Mouse (Mus musculus) right cerebral cortex, adult 18-20 months (tissue): ENCODE results near the gene Lhx4.

ENCODE experiments used
- DNase-seq: peaks from one replicate; pipeline ENCODE4 v3.0.0; 2022; ENCODE audit warnings: mixed read lengths

Lhx4 gene

GRCm38 (mm10) chr1:155700886-155701285 lies 50.6 kb downstream of the Lhx4 start:
- DNase-seq: no peak

- DNase-seq: peak; percentile 52
These were observed 52.9 kb downstream of the Lhx4 start for GRCm38 (mm10) chr1:155698373-155699159.

GRCm38 (mm10) chr1:155693443-155693842 lies 58.0 kb downstream of the Lhx4 start:
- DNase-seq: no peak

GRCm38 (mm10) chr1:155693026-155693425 lies 58.5 kb downstream of the Lhx4 start:
- DNase-seq: no peak

DNA sequence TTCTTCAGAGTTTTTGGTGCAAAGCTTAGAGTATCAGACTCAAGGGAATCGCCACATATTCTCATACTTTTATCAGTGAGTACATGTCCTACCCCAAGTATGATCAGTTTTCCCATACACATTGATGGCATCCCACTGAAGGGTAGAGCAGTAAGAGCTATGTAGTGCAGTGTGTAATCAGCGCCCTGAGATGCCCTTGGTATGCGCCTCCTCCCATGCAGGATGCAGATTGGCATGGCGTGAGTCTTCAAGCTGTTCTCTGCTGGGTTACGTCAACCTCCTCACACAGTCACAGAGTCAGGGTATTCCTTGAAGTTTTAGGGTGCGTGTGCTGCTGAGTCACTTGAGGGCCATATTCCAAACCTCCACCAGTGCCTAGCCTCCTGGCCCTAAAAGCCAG lies 59.3 kb downstream of the Lhx4 start:
- no peak for DNase-seq

GRCm38 (mm10) chr1:155689558-155689957 lies 61.9 kb downstream of the Lhx4 start:
- DNase-seq: no peak

DNA sequence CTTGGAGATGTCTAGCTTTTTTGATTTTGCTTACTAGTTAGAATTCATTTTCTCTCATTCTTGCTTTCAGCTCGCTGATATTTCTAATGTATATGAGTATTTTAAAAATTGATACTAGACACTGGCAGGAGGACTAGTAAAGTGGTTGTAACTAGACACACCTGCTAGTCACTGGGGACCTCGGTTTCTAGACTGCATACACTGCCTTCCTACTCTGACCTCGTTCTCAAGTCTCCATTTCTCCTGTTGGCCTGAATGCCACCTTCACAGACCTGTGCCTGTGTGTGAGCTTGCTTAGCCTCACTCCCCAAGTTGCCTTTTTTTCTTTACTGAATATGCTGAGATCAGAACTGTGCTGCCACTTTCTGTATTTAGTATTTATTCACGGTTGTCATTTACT lies 62.3 kb downstream of the Lhx4 start:
- no peak for DNase-seq

GRCm38 (mm10) chr1:155686816-155687215 lies 64.7 kb downstream of the Lhx4 start:
- no peak for DNase-seq

DNA sequence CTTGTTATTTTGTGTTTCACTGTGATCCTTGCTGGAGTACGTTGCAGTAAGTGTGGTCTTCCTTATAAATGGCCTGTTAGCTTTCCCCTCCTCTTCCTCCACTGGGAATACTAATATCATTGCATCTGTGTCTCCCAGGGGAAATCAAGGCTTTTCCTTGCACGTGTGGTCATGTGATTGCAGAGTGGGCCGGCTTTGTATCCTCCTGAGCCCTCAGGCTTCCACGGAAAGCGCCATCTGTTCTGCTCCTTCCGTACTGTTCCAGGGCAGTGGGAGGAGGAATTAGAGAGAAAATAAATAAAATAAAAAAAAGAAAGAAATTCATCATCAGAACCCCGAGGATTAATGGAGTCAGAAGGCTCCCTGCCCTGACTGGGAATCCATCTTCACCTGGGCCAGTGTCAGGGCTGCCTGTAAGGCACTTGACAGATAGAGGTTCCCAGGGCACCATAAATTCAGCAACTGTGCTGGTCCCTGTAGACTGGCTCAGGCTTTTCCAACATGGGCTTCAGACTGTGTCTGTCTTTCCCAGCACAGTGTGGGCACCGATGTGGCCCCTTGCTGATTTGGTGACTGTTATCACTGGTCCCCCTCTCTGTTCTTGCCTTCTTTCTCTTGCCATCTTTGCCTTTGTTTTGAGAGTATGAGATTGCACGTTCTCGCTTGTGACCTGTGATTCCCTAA lies 70.2 kb downstream of the Lhx4 start:
- no peak for DNase-seq

- DNase-seq: no peak
These were observed 75.9 kb downstream of the Lhx4 start for GRCm38 (mm10) chr1:155675570-155675969.

DNA sequence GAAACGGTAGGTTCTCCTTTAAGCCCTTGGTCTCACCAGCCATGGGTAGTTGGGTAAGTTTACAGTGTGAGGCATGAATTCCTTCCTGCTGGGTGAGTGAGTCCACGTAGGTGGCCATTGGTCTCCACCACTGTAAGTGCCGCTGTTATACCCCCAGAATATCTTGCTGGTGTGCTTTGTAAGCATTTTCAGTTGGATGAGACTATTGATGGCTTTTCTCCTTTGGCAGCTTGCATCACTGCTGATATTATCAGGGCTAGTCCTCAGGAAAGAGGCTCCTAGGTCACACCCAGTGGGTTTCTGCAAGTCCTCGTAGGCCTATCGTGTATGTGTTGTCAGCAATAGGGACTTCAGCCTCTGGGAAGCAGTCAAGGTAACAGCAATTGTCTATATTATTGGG lies 87.5 kb downstream of the Lhx4 start:
- DNase-seq: no peak

- peak; percentile 20 for DNase-seq
These were observed 95.2 kb downstream of the Lhx4 start for GRCm38 (mm10) chr1:155656321-155656720.

DNA sequence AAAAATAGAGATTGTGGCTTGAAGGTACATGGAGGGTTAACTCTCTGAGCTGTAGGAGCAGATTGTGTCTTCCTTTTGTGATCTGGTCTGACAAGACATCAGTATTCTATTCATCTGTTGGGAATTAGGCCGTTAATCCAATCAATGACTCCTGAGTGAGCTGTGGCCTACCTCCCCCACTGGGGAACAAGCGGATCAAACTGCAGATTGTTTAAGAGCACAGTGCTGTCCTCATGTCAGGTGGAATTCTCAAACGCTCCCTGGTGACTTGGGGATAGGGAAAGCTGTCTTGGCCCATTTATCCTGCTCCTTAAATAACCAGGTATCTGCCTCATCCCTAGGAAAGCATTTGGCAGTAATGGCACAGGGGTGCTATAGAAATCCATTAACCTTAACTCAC lies 96.5 kb downstream of the Lhx4 start:
- no peak for DNase-seq

DNA sequence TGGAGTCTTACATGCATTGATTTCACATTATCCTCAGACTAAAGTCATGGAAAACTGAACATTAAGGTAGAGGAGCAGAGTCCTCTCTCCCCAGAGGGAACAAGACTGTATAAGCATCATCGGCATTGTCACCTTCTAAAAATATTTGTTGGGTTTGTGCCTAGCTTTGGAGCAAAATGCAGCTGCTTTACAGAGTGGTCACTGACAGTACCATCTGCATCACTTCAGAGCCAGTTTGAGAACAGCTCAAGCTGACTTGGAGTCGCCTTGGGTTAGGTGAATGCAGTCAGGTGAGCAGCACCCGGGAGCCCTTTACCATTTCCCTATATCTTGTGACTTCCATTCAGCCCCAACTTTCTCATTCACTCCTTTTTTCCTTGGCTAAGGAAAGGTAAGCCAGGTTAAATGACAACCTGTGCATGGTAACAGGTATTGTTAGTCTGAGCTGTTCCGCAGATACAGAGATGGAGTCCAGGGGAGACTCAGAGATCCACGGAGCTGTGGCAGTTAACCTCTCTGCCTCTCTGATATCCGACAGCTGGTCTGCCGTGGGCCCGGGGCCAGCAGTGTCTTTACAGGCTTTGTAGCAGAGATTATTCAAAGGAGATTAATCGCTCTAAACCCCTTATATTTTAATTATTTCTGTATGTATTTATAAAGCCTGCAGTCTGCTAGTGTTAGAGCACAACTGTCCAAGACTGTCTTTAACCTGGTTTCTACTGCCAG lies 101.2 kb downstream of the Lhx4 start:
- no peak for DNase-seq
